Mouse (Mus musculus) layer of hippocampus, adult 11-12 months (tissue): ENCODE measurements around the gene Pde10a.

ENCODE experiments used
- DNase-seq: peaks from one replicate; pipeline ENCODE4 v3.0.0; 2022; ENCODE audit warnings: low spot score

The Pde10a gene

DNA sequence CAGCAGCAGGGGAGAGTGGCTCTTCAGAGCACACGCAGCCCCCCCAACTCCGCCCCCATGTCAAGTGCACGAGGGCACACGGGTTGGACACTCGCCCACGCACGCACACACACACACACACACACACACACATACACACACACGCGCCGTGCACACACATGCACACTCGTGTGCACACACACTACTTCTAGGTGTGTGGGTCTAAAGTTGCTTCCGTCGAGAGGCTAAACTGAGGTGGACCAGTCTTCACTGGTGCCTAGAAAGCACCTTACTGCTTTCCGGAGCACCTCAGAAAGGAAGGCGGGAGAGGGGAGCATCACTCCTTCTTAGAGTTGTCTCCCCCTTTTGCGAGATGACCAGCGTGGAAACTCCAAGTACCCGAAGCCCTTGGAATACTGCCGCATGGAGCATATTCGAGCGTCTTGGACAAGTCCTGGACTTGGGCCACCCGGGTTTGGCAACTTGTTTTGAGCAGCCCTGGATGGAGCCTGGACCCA lies at the start of gene Pde10a:
Pde10a (plus strand) TSS at position 148 of the 497 bp plus-strand sequence.
- peak; percentile 34 for DNase-seq

DNA sequence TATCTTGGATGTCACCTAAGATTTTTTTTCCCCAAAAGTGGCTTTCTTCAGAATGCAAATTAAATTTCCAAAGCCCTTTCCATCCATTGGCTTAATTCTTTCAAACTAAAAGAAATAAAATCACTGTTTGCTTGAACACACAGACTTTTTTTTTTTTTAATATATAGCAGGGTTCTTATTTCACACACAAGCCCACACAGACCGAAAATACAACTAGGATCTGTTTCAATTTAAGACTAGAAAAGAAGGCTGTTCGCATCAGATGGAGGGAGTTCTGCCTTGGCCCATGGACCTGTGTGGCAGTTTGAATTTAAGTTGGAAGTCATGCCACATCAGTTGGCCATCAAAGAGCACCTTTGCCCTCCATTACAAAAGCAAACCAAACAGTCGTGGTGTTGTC lies 46.6 kb upstream of the Pde10a start:
- no peak for DNase-seq

DNA sequence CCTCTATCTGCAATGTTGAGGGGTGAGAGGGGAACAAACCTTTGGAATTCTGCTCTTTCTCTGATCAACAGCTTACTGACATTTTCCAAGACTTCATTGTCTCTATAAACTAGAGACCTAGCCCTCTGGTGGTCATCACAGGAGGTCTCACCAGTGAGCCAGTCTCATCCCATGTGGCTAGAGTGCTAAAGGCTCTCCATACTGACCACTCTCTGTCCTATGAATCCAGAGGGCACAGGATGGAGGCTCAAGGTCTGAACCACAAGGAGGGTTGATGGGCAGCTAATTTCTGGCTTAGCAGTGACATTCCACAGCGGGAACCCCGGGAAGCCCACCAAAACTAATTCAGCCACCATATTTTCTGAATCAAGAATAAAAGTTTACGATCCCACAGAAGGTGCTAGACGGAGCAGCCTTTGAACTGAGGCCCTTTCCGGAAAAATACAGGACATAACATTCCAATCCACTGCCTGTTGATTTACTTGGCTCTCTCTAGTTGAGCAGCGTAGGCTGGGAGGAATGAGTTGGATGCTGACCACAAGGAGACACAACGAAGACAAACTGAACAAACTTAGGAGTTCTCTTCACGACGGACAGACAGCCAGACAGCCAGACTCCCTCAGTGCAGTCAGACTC lies 45.6 kb upstream of the Pde10a start:
- DNase-seq = no peak

DNA sequence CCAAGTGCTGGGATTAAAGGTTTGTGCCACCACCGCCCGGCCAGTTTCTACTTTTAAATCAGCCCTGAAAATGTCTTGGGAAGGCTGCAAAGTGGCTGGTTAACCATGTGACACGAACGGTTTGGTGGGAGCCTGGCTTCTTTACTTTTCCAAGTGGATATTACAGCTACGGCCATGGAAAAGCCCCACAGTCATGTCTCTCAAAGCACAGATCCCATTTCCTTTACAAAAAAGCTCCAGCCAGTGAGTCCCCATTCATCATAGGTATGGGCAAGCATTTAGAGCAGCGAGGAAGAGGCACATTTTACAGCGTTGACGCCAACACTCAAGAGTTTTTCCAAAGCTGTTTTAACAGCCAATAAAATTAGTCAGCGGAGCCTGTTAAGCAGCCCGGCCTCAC lies 43.4 kb upstream of the Pde10a start:
- DNase-seq = no peak

DNA sequence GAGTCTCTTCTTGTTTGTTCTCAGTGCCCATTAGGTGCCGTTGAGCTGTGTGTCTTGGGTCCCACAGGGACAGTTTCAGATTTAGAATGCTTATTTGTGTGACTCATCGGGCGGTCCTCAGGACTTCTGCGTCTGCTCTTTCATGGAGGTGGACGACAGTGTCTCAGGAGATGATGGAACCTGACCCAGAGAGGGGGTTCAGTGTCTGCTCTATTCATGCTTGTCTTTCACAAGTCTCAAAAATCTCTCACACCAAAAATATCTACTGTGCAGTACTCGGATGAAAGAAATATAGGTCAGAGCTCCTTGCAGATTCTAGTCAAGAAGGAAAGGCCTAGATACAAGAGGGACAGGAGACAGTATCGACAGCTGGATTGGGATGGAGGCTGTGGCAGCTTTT lies 42.3 kb upstream of the Pde10a start:
- no peak for DNase-seq

DNA sequence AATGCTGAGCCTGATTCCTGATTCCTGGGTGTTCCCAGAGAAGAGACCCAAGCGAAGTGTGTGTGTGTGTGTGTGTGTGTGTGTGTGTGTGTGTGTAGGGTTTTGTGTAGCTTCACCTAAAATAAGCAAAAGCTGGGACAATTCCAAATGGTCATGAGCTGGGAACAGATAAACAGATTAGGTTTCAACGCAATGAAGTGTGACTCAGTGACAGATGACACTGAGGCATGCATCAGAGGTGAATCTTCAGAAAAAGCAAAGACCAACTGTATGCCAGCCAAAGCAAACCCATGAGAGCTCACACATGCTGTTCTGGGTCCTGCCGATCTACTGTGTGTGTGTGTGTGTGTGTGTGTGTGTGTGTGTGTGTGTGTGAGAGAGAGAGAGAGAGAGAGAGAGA lies 40.9 kb upstream of the Pde10a start:
- no peak for DNase-seq

DNA sequence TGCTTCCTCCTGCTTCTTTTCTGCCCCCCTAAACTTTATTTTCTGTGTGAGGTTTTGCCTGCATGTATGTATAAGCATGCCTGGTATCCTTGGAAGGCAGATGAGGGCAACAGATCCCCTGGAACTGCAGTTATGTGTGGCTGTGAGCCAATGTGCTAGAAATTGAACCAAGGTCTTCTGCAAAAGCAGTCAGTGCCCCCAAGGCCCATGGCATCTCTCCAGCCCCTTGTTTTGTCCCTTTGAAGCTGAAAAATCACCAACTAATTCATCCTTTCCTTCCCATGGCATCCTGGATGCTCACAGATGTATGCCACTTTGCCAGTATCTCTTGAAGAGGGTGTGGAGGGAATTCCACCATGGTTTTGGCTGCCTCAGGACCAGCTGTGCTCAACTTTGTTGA lies 40.0 kb upstream of the Pde10a start:
- DNase-seq = no peak

DNA sequence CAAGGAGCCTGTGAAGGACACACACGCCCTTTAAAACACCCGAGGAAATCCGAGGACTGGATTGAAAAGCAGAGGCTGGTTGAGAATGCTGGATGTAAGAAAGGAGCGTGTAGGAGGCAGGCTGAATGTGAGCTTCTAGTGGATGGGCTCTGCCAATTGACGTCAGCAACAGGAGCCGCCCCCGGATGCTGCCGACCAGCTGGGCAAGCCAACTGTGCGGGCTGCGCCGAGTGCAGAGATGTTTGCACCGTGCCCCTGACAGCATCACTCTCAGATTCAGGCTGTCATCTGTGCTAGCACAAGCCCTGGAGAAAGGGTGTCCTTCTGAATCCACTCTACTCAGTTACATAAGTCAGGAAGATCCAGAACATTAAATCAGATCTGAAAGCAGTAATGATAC lies 37.3 kb upstream of the Pde10a start:
- DNase-seq = peak; percentile 95

DNA sequence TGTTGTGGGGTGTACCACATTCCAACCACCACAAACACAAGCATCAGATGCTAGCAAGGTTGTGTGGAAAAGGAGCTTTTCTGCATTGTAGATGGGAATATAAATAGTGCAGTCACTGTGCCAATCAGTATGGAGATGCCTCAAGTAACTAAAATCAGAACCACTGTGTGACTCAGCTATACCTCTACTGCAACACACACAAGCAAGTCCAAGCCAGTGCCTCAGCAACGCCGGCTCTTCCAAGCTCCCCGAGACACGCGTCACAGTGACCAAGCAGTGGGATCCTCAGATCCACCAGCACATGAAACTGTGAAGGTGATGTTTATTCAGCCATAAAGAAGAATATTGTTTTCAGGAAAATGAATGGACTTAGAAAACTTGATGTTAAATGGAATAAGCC lies 34.2 kb upstream of the Pde10a start:
- DNase-seq = no peak

DNA sequence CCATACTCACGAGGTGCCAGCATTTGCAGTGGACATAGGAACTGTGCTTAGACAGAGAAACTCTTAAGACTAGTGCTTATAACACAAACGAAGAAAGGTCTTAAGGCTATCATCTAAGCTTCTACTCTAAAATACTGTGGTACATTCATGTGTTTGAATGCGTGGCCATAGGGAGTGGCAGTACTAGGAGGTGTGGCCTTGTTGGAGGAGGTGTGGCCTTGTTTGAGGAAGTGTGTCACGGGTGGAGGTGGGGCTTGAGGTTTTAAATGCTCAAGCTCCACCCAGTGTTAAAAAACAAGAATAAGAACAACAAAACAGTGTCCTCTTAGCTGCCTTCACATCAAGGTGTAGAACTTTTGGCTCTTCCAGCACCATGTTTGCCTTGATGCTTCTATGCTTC lies 31.7 kb upstream of the Pde10a start:
- DNase-seq = no peak

DNA sequence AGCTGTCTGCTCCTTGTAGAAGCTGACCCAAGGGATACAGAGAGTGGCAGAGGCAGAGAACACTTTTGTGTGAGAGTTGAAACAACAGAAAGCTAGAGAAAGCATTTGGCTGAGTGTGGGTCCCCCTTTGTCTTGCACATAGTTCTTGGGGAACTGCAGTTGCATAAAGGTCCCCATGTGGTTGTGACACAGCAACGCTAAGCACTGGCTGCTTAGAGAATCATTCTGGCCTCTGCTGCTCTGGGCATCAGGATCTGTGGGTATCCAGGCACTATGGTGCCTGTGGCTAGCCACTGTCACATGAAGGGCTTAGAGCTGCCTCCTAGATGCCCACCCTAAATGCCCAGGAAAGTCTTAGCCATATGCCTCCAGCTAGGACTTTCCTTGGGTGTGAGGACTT lies 27.0 kb upstream of the Pde10a start:
- no peak for DNase-seq

DNA sequence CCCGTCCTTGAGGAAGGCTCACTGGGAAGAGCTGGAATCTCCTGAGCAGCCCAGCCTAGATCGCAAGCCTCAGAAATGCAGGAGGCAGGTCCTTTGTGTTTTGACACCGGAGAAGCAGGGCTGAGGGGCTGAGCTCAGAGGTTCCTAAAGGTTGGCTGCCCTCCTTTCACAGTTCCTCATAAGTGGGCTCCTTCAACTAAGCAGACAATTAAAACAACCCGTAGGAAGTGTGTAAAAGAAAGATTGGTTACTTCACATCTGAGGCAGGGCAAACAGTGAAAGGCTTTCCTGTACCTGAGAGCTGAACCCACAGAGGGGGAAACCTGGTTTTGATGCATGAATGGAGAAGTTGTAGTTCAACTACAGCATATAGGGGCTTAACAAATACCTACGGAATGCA lies 26.5 kb upstream of the Pde10a start:
- no peak for DNase-seq

DNA sequence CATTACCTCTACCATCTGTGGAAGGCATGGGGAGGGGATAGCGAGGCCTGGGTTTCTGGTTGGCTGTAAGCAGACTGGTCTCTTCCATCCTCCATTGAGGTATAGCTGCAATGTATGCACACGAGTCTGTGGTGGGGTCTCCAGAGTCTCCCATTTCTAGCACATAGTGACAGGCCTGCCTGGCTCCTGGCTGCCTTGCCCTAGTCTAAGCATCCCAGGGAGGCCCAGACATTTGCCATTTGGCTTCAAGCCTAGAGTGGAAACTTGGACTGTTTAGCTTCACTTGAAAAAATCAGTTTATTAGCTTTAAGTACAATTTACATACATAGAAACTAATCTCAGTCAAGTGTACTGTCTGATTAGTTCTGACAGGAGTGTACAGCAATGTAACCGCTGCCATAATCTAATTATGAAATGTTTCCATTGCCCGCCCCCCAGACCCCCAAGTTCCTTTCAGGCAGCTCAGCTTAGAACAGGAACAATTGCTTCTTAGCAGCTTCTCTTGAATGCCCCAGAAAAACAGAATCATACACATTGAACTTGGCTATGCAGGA lies 25.5 kb upstream of the Pde10a start:
- no peak for DNase-seq

DNA sequence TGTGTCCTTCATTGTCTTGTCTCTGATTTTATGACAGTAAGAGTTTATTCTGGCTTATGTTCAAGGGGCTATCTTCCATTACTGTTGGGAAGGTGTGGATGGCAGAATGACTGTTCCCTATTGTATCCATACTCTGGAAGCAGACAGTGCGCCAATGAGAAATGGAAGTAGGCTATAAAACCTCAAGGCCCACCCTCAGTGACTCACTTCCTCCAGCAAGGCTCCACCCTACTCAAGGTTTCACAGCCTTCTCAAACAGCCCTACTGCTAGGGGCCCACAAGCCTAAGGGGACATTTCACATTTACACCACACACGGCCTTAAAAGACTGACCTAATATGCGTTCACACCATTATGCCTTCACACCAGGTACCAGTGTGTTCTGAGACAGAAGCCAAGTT lies 20.8 kb upstream of the Pde10a start:
- DNase-seq = no peak

DNA sequence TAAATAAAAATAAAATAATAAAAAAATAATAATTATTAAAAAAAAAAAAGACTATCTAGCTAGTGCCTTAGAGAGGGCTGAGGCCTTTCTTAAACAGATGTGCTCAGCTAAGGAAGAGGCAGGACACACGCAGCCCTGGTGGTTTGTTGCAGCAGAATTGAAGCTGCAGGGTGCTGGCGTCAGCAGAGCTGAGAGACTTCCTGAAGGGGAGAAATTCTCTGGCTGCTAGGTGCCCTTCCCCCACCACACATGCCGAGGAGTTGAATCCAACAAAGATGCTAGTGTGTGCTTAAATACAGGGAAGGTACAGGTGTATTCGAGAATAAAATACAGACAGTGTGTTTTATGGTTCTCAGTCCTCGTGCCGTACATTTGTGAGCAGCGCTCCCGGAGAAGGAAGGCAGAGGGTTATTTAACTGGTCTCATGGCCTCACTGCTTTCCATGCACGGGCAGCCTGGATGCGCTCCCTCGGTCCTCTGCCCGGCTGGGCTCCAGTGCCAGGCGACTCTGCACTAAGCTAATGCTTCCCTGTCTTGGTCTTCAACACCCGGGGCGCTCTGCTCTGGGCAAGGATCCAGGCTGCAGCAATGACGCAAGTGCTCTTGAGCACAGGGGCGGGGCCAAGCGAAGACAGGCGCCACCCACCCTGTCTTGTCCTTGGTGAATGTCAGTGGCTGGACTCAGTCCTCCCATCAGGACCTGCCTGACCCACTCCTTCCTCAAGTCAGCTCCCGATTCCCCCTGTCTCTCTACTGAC lies 19.3 kb upstream of the Pde10a start:
- peak; percentile 90 for DNase-seq

DNA sequence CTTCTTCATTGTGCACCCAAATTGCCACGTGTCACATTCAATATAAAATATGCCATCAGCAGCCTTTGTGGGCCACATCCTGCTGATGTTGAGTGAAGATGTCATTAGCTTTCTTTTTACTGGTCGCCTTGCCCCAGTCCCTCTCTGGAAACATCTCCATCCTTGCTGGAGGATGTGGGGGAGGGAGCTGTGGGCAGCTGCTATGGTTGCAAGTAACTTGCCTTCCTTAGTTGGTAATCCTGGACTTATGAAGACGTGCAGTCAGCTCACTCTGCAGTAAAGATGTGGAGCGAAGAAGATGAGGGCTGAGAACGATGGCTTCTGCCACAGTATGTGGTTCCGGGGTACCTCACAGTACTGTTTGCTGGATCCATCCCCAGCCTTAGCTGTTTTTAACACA lies 18.4 kb upstream of the Pde10a start:
- DNase-seq = no peak

DNA sequence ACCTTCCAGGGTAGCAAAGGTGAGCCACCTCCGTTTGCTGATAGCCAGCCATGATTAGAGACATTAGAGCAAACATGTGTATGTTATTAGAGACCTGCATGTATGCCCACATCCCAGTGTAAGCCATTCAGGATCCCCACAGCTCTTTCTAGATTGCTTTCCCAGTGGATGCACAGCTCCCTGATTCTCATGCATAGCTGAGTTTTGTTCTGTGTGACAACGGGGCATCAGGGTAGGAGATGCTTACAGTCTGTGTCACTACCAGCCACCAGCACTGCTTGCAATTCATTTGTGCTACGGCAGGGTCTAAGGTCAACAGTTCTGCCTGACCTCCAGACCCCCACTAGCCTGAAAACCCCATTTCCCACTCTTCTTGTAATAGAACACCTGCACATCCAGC lies 17.5 kb upstream of the Pde10a start:
- DNase-seq = no peak

DNA sequence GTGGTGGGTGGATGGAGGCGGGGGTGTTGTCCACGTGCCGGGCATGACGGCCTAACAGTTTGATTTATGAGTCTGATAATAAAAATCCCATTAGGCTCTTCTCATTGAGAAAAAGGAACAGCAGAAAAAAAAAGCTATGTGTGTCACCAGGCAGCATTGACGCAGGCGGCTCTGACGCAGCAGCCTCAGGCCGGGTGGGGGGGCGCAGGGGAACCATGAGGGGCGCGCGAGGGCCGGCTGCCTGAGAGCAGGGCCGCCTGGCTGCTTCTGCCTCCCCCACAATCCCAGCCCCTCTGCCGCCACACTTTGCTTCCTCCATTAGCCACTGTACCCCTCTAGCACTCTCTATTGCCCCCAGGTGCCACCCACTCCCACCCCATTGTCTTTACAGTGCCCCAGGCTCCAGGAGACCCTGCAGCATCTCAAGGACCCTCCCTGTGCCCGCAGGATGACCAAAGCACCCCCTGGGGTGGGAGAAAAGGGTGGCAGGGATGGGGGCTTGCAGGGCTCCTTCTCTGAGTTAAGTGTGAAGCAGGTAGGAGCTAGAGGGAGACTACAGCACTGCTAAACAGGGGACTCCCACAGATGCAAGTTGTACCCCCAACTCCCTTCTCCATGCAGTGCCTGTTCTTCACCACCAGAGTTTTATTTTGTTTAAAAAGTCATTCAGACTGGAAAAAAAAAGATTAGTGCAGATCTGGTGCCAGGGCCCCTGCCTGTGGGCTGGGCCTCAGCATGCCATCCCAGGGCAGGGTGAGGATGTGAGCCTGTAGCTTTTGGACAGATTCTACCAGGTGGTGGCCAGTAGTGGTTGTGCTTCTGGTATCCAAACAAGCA lies 16.6 kb upstream of the Pde10a start:
- DNase-seq = peak; percentile 69

DNA sequence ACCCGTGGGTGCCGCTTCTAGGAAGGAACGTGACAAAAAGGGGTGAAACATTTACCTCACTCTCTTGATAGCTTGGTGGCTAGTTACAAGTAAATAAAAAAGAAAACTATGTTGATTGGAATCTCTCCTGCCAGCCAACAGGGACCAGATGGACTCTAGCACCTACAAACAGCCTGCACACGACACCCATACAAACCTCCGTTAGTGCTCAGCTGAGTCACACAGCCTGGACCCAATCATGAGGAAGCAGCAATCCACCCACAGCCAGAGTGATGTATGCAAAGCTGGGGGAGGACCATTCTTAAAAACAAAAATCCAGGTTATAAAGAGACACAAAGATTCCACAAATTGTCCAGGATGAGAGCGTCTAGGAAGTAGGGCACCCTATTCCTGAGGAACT lies 9.2 kb upstream of the Pde10a start:
- DNase-seq = peak; percentile 48

DNA sequence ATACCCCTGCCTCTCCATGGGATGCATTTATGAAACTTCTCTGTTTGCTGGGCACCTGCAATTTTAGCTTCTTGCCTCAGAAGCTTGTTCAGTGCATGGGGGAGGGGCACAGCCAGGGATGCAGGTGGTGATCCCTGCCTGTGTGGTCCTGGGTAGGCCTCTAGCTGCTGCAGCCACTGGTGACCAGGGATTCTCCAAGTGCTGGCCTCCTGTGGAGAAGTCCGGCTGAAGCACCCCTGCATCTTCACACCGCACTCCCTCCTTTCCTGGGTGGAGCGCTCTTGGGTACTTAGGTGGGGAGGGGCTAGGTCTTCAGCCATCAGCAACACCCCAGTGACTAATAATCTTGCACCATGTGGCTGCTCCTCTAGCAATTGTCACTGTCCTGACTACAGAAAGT lies 1.2 kb upstream of the Pde10a start:
- no peak for DNase-seq

DNA sequence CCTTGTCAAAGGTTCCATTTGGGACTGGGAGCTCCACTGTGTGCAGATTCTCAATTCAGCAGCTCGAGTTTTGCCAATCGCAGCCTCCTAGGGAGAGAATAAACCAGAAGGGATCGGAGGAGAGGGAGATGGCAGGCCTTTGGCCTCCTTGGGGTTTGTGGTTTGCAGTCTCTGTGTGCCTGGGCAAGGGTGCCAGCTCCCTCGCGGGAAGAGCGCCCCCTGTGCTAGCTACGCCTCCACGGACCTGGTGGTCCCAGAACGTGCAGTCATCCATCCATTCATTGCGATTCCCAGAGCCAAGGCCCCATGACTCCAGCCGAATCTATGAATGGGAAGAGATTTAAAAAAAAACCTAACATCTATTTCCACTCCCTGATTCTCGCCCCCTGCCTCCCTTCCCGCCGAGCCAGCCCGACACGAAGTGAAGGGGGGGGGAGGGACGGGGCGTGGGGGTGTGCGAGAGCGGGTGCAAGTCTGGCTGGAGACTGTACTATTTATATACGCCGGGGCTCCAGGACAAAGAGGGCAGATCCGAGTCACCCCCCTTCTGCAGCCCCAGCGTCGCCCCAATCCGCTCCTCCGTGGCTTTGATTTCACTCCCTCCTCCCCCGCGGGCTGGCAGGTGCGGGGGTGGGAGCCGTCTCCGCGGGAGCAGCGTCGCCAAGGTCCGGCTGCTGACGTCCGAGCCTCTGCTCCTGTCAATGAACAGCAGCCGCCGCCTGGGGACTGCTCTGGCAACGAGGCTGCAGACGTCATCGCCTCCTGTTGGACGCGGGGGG lies 596 bp upstream of the Pde10a start:
- DNase-seq = peak; percentile 80
